Mouse (Mus musculus) liver, embryonic 16.5 days (tissue): Measurements from ENCODE around the gene Csf3r. TPM values are rescaled to one million over a fixed set of nuclear protein-coding genes. Genes with fewer than 3 reads are reported as not detected.

ENCODE experiments used
- ATAC-seq: fragments of 200-750 bp; cut with Nextera tagmentation; 2 replicates; pipeline ENCODE4 v1.8.0; 2017; ENCODE audit warnings: low read depth, mild to moderate bottlenecking, moderate number of reproducible peaks, moderate library complexity
- H3K27ac ChIP-seq: fragments of 300-500 bp; sonication (generic); 2 replicates; pipeline ENCODE4 v1.5.1; 2014; ENCODE audit warnings: mild to moderate bottlenecking, low read length
- H3K27me3 ChIP-seq: fragments of 300-500 bp; sonication (generic); 2 replicates; pipeline ENCODE4 v1.6.1; 2014; ENCODE audit warnings: low read depth, low read length, mixed read lengths; ENCODE audit not compliant: control insufficient read depth, insufficient read depth
- H3K36me3 ChIP-seq: fragments of 300-500 bp; sonication (generic); 2 replicates; pipeline ENCODE4 v1.6.1; 2014; ENCODE audit warnings: mild to moderate bottlenecking; ENCODE audit not compliant: control insufficient read depth, insufficient read depth
- H3K4me1 ChIP-seq: fragments of 300-500 bp; sonication (generic); 2 replicates; pipeline ENCODE4 v1.6.1; 2014; ENCODE audit warnings: low read depth, low read length, mixed read lengths; ENCODE audit not compliant: control insufficient read depth
- H3K4me2 ChIP-seq: fragments of 300-500 bp; sonication (generic); 2 replicates; pipeline ENCODE4 v1.6.1; 2014; ENCODE audit warnings: low read depth, low read length, mixed read lengths
- H3K4me3 ChIP-seq: fragments of 300-500 bp; sonication (generic); 2 replicates; pipeline ENCODE4 v1.5.1; 2014; ENCODE audit warnings: low read depth, mild to moderate bottlenecking, low read length
- H3K9ac ChIP-seq: fragments of 300-500 bp; sonication (generic); 2 replicates; pipeline ENCODE4 v1.6.1; 2014; ENCODE audit warnings: low read depth, low read length
- H3K9me3 ChIP-seq: fragments of 300-500 bp; sonication (generic); replicated peaks from 2 replicates; pipeline ENCODE4 v1.6.1; 2016; ENCODE audit warnings: low read length; ENCODE audit not compliant: control insufficient read depth
- WGBS: fragments of 180-500 bp; shearing (Covaris S2); extraction: QIAGEN DNeasy Blood & Tissue Kit; methylation state at CpG from one replicate; pipeline ENCODE4 v1.1.7; 2014; ENCODE audit not compliant: insufficient replicate concordance; 5-methylcytosine and 5-hydroxymethylcytosine counted together
- polyA plus RNA-seq: library from polyadenylated mRNA; unstranded; fragments of >200 nt; fragmentation: Nextera tagmentation; extraction: Ambion mirVana; gene quantifications from 2 replicates; pipeline ENCODE4 v1.2.1, GENCODE M21; 2015

Csf3r gene
- polyA plus RNA-seq, 1 experiment from 2014 or later, result 5.5 TPM

DNA sequence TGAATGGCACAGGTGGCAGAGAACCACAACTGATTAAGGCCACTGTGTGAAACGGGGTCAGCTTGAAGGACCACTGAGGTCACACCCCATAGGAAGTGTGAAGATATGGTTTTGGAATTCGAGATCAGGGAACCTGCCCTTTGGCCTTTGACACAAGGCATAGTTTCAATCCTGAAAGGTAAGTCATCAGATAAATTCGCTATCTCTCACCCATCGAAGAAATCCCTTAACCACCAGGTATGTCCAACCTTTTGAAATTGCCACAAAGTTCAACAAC is 66.4 kb downstream of the Csf3r start:
- Histone ChIP-seq H3K27me3 (no peaks in the 10 kb centered on the region), H3K27ac (no peak overlapping the region), H3K9ac (no peak overlapping the region), H3K4me3 (no peak overlapping the region), H3K9me3 (no peaks in the 10 kb centered on the region), H3K4me2 (no peak overlapping the region), H3K36me3 (no peaks in the 10 kb centered on the region), H3K4me1 (peaks cover 4% of the 10 kb centered on the region)
- 49% methylated on average over 4 of the region's 4 CpGs for WGBS
- no peak for ATAC-seq

DNA sequence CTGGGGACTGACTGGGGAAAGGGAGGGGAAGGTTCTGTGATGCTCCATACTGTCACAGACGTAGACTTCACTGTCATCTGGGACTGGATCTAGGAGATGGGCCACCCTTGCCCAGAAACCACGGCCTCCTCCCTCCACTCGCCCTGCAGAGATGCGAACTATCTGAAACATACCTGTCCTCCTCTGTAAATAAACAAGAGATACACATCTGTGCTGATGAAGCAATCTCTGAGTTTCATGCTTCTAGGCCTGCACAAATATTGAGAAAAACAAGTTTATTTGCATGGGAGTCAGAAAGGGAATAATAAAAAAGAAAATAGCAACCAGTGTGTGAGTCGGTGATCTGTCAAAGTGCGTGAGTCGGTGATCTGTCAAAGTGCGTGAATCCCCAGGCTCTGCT is 67.5 kb downstream of the Csf3r start:
- no peak overlapping the region for H3K9ac ChIP-seq
- 70% methylated on average over 8 of the region's 8 CpGs for WGBS

More for the DNA sequence above, 67.5 kb downstream of the Csf3r start:
- Histone ChIP-seq H3K27ac (no peak overlapping the region), H3K4me2 (no peak overlapping the region), H3K9me3 (no peaks in the 10 kb centered on the region), H3K36me3 (no peaks in the 10 kb centered on the region), H3K4me3 (no peak overlapping the region), H3K27me3 (no peaks in the 10 kb centered on the region), H3K4me1 (peaks cover 6% of the 10 kb centered on the region)
- ATAC-seq, result no peak

Other genes with a start within 250 kb of the Csf3r start
- gene Mrps15, start 22.4 kb downstream of the Csf3r start, polyA plus RNA-seq, result 65.7 and 69.9 TPM in 2 replicates
- 1.4 TPM in 2 replicates for gene Oscp1, start 34.0 kb downstream of the Csf3r start, polyA plus RNA-seq
- 23.3 and 25.3 TPM in 2 replicates for gene Lsm10, start 72.1 kb downstream of the Csf3r start, polyA plus RNA-seq
- gene Stk40, start 79.4 kb downstream of the Csf3r start, polyA plus RNA-seq, result 12.7 and 12.9 TPM in 2 replicates
- gene Eva1b, start 123.2 kb downstream of the Csf3r start, polyA plus RNA-seq, result 11.6 and 13.0 TPM in 2 replicates
- 1.1 and 1.4 TPM in 2 replicates for gene Sh3d21, start 138.9 kb downstream of the Csf3r start, polyA plus RNA-seq
- 78.1 and 78.4 TPM in 2 replicates for gene Thrap3, start 178.2 kb downstream of the Csf3r start, polyA plus RNA-seq
- gene Map7d1, start 231.8 kb downstream of the Csf3r start, polyA plus RNA-seq, result 4.6 and 5.8 TPM in 2 replicates
- 29.3 and 32.4 TPM in 2 replicates for gene Trappc3, start 237.8 kb downstream of the Csf3r start, polyA plus RNA-seq